Mouse (Mus musculus): ENCODE data around the gene Hspbp1. TPM values are rescaled to one million over a fixed set of nuclear protein-coding genes. Genes with fewer than 3 reads are reported as not detected.

Hspbp1 gene
- polyA plus RNA-seq, 1 experiment: 33.5 TPM

- DNase-seq (ENCODE audit: low spot score): no peak
Observed at GRCm38 (mm10) chr7:4668506-4668905, 16.4 kb downstream of the Hspbp1 start.

GRCm38 (mm10) chr7:4666871-4667270 is 18.0 kb downstream of the Hspbp1 start:
- DNase-seq (ENCODE audit: low spot score): no peak

GRCm38 (mm10) chr7:4663742-4664141 is 21.1 kb downstream of the Hspbp1 start:
- DNase-seq (ENCODE audit: low spot score): no peak

- DNase-seq (ENCODE audit: low spot score): no peak
Observed at GRCm38 (mm10) chr7:4663179-4663578, 21.7 kb downstream of the Hspbp1 start.

- no peak for DNase-seq (ENCODE audit: low spot score)
Observed at GRCm38 (mm10) chr7:4659911-4660443, 24.9 kb downstream of the Hspbp1 start.

GRCm38 (mm10) chr7:4658912-4659551 is 25.8 kb downstream of the Hspbp1 start, which contains the start of gene Ppp6r1:
TSS of gene Ppp6r1 (minus strand) at chr7:4659019.
- peak; percentile 91 for DNase-seq (ENCODE audit: low spot score)

- no peak for DNase-seq (ENCODE audit: low spot score)
Observed at GRCm38 (mm10) chr7:4658128-4658907, 26.6 kb downstream of the Hspbp1 start.

- DNase-seq (ENCODE audit: low spot score): no peak
Observed at GRCm38 (mm10) chr7:4657521-4658127, 27.2 kb downstream of the Hspbp1 start.

GRCm38 (mm10) chr7:4656818-4657217 is 28.1 kb downstream of the Hspbp1 start:
- DNase-seq (ENCODE audit: low spot score): no peak

GRCm38 (mm10) chr7:4655916-4656315 is 29.0 kb downstream of the Hspbp1 start:
- DNase-seq (ENCODE audit: low spot score): no peak

- DNase-seq (ENCODE audit: low spot score): no peak
Observed at GRCm38 (mm10) chr7:4655393-4655792, 29.5 kb downstream of the Hspbp1 start.

- DNase-seq (ENCODE audit: low spot score): no peak
Observed at GRCm38 (mm10) chr7:4654221-4654620, 30.6 kb downstream of the Hspbp1 start.

- no peak for DNase-seq (ENCODE audit: low spot score)
Observed at GRCm38 (mm10) chr7:4653780-4654179, 31.1 kb downstream of the Hspbp1 start.

- no peak for DNase-seq (ENCODE audit: low spot score)
Observed at GRCm38 (mm10) chr7:4653351-4653750, 31.5 kb downstream of the Hspbp1 start.

- DNase-seq (ENCODE audit: low spot score): no peak
Observed at GRCm38 (mm10) chr7:4652726-4653125, 32.1 kb downstream of the Hspbp1 start.

GRCm38 (mm10) chr7:4651581-4651980 is 33.3 kb downstream of the Hspbp1 start:
- no peak for DNase-seq (ENCODE audit: low spot score)

- no peak for DNase-seq (ENCODE audit: low spot score)
Observed at GRCm38 (mm10) chr7:4647992-4648391, 36.9 kb downstream of the Hspbp1 start.

- no peak for DNase-seq (ENCODE audit: low spot score)
Observed at GRCm38 (mm10) chr7:4647291-4647690, 37.6 kb downstream of the Hspbp1 start.

- no peak for DNase-seq (ENCODE audit: low spot score)
Observed at GRCm38 (mm10) chr7:4646806-4647205, 38.1 kb downstream of the Hspbp1 start.

GRCm38 (mm10) chr7:4643225-4643624 is 41.6 kb downstream of the Hspbp1 start:
- DNase-seq (ENCODE audit: low spot score): no peak

- no peak for DNase-seq (ENCODE audit: low spot score)
Observed at GRCm38 (mm10) chr7:4641956-4642355, 42.9 kb downstream of the Hspbp1 start.

GRCm38 (mm10) chr7:4641155-4641554 is 43.7 kb downstream of the Hspbp1 start:
- no peak for DNase-seq (ENCODE audit: low spot score)

- no peak for DNase-seq (ENCODE audit: low spot score)
Observed at GRCm38 (mm10) chr7:4636179-4636578, 48.7 kb downstream of the Hspbp1 start.

Data from urinary bladder, adult 2 months (tissue).